Mouse (Mus musculus) liver, embryonic 13.5 days (tissue): ENCODE data around the gene Ikzf3. TPM values are rescaled to one million over a fixed set of nuclear protein-coding genes. Genes with fewer than 3 reads are reported as not detected.

ENCODE experiments used
- polyA plus RNA-seq: library from polyadenylated mRNA; unstranded; fragments of >200 nt; fragmentation: Nextera tagmentation; extraction: Ambion mirVana; gene quantifications from 2 replicates; pipeline ENCODE4 v1.2.1, GENCODE M21; 2015

The Ikzf3 gene
- polyA plus RNA-seq, 1 experiment from 2014 or later: 0.06 TPM

Other genes with a start within 250 kb of the Ikzf3 start
- gene Neurod2, start 216.4 kb downstream of the Ikzf3 start, polyA plus RNA-seq: not detected in 2 replicates
- gene Ppp1r1b, start 197.6 kb downstream of the Ikzf3 start, polyA plus RNA-seq: 0.13 and 0.19 TPM in 2 replicates
- 14.1 and 15.7 TPM in 2 replicates for gene Stard3, start 187.7 kb downstream of the Ikzf3 start, polyA plus RNA-seq
- gene Tcap, start 162.2 kb downstream of the Ikzf3 start, polyA plus RNA-seq: 0.15 and 0.59 TPM in 2 replicates
- not detected in 2 replicates for gene Pnmt, start 159.6 kb downstream of the Ikzf3 start, polyA plus RNA-seq
- gene Pgap3, start 145.5 kb downstream of the Ikzf3 start, polyA plus RNA-seq: 3.1 and 3.8 TPM in 2 replicates
- 2.2 and 2.6 TPM in 2 replicates for gene Erbb2, start 133.6 kb downstream of the Ikzf3 start, polyA plus RNA-seq
- 66.8 and 72.0 TPM in 2 replicates for gene Mien1, start 107.0 kb downstream of the Ikzf3 start, polyA plus RNA-seq
- 17.4 and 20.5 TPM in 2 replicates for gene Grb7, start 99.6 kb downstream of the Ikzf3 start, polyA plus RNA-seq
- gene Zpbp2, start 5.1 kb upstream of the Ikzf3 start, polyA plus RNA-seq: 0.45 and 0.58 TPM in 2 replicates
- gene Ormdl3, start 41.3 kb upstream of the Ikzf3 start, polyA plus RNA-seq: 41.5 and 41.7 TPM in 2 replicates
- gene Lrrc3c, start 52.3 kb upstream of the Ikzf3 start, polyA plus RNA-seq: not detected in 2 replicates
- 0.53 and 0.90 TPM in 2 replicates for gene Gm12355, start 79.6 kb upstream of the Ikzf3 start, polyA plus RNA-seq
- gene Gsdma3, start 80.3 kb upstream of the Ikzf3 start, polyA plus RNA-seq: not detected in 2 replicates
- gene Gsdma2, start 100.7 kb upstream of the Ikzf3 start, polyA plus RNA-seq: not detected in 2 replicates
- not detected in 2 replicates for gene Gsdma, start 118.3 kb upstream of the Ikzf3 start, polyA plus RNA-seq
- gene Psmd3, start 136.5 kb upstream of the Ikzf3 start, polyA plus RNA-seq: 143 and 151 TPM in 2 replicates
- not detected in 2 replicates for gene Csf3, start 155.2 kb upstream of the Ikzf3 start, polyA plus RNA-seq
- gene Med24, start 183.4 kb upstream of the Ikzf3 start, polyA plus RNA-seq: 27.6 and 36.0 TPM in 2 replicates
- gene Thra, start 194.6 kb upstream of the Ikzf3 start, polyA plus RNA-seq: 8.8 and 9.8 TPM in 2 replicates
- gene Nr1d1, start 229.3 kb upstream of the Ikzf3 start, polyA plus RNA-seq: 0.59 and 1.0 TPM in 2 replicates
- gene Msl1, start 249.5 kb upstream of the Ikzf3 start, polyA plus RNA-seq: 6.8 and 6.9 TPM in 2 replicates